Mouse (Mus musculus): ENCODE data around the gene Hist1h4i.

The Hist1h4i gene

DNA sequence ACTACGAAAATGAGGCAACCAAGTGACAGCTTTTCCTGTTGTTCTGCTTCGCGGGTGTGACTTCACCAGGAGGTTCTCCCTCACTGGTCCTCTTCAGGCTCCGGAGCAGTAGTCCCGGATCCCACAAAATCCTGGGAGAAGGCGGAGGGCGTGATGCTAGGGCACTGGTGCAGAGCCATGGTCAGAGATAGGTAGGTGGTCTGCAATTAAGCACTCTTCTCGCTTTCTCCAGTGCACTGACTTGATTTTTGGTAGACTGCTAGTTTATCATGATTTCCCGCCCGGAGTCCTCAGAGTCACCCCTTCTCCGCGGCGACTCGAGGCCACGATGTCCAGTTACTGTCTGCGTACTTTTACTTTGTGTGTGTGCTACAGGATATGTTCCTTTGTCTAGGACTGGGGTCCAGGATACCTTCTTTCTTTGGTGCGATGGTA, 26.7 kb downstream of the Hist1h4i start:
- CTCF ChIA-PET, result interaction anchor here (1.7 to 2.9 kb wide), 2 partner anchors 9 to 18 kb away, joined by 5 to 12 read pairs; no protein-coding TSS in a partner anchor

DNA sequence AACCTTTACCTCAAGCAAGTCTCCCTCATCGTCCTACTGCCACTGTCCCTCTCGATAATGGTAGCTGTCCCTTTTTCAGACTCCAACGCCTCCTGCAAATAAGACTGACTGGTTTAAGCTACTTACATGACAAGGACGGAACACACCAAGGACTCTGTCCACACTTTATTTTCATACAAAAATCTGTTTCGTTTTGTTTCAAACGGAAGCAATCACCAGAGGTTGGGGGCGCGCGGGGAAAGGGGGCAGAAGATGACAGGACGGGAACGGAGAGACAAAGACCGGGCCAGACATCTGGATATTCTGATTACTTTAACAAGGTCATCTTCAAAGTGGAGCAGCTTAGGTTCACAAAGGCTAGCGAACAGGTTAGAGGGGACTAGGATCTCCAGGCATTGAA, 27.4 kb downstream of the Hist1h4i start:
- CTCF ChIA-PET, result interaction anchor here (1.7 to 2.9 kb wide), 2 partner anchors 8 to 18 kb away, joined by 5 to 12 read pairs; no protein-coding TSS in a partner anchor

DNA sequence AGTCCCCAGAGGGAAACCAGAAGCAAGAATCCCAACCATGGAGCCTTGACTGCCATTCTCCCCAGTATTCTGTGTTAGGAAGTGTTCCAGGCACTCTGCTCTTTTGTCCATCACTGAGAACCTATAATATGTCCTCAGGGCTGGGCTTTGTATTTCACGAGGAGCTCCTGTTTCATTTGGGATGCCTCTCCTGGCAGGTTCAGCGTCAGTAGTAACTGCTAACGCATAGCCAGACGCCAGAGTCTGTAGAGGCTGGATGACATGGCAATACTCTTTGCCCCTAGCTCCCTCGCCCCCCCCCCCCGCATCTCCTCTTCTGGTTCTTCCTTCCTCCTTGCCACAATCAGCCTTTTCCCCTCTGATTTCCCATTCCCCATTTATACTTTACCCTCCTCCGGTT, 31.5 kb downstream of the Hist1h4i start, which contains the start of gene Prss16:
TSS of gene Prss16 (minus strand) at position 101 of the 400 bp plus-strand sequence.
- CTCF ChIA-PET, result no interaction called here

DNA sequence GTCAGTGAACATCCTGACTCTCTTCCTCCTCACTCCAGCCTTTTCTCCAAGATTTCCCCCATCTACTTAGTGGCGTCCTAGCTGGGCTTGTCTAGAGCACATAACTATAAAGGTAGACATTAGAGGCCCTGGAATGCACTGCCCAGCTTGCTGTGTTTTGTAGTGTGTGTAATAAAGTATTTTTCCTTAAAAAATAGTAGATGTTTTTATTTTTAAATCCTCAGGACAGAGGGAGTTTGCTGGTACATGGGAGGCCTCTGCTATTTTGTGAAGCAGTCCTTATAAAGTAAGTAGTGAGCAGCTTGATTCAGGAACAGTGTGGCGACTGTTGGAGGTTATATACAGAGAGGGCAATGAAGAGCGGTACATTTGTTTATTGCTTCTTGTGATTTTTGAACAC, 32.5 kb downstream of the Hist1h4i start:
- CTCF ChIA-PET, result no interaction called here

DNA sequence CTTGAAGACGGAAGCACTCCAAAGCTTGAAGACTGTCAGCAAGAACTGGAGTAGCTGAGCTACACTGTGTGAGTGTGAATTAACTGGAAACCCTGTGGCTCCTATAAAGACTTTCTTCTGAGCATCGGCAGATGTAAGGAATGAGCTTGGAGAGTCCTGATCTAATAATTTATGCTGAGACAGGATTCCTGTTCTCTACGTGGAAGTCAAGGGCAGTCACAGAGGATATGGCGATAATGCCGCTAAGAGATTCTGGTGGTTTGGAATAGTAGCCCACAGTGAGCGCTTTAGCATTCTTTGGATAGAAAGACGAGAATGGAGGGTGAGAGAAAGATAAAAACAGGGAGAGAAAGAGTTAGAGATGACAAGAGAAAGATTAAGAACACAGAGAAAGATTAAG, 33.3 kb downstream of the Hist1h4i start:
- CTCF ChIA-PET, result interaction anchor here (1.0 kb wide), 1 partner anchor 15 kb away, joined by 13 read pairs; no protein-coding TSS in a partner anchor

DNA sequence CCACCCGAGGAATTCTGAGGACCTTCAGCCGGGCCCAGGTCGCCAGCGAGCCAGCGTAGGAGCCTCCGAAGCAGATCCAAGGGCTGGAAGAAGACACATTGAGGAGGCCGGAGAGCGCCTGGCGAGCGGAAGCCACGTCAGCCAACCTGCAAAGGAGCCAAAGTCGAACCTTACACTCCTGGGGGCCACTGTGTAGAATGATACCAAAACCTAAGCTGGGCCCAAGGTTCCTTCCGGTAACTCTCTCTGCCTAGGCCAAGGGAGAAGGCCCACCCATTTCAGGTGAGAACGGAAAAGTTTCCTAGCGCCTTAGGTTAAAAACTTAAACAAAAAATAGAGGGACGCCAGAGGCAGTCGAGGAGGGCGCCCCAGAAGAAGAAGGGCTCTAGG, 34.0 kb downstream of the Hist1h4i start:
- CTCF ChIA-PET, result interaction anchor here (0.5 to 2.7 kb wide), 3 partner anchors 13 to 27 kb away, joined by 6 to 13 read pairs (median 10); no protein-coding TSS in a partner anchor

DNA sequence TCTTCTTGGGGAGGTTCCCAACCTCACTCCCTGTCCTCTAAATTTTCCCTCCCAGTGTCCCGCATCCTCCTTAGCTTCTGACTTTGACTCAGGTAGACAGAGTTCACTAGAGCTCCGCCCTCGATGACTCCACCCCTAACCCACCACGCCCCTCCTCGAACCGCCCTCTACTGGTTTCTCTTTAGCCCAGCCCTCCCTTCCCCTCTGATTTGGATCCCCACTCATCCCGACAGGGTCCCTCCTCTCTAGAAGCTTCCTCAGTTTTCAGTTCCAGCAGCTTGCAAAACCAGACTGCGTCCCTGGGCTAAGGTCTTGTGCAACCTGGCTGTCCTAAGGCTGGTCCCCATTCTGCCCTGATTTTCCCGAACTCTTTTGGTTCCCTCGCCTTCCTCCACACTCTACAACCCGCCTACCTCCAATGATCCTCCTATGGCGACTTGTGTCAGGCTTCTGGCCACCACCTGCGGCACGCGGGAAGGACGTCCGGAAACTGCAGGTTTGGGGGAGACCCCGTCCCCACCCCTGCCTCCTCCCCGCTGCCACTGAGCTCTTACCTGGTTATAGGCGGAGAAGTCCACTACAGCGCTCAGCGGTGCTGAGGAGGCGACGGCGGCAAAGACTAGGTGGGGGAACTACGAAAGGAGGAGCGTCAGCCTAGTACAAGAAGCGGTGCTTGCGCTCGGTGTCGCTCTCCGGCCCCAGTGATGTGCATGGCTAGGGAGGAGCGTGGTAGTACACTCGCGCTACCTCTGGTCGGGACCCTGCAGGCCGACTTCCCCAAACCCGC, 34.6 kb downstream of the Hist1h4i start:
- CTCF ChIA-PET, result interaction anchor here (0.5 to 2.7 kb wide), 5 partner anchors 8 to 32 kb away, joined by 4 to 12 read pairs (median 6); no protein-coding TSS in a partner anchor

DNA sequence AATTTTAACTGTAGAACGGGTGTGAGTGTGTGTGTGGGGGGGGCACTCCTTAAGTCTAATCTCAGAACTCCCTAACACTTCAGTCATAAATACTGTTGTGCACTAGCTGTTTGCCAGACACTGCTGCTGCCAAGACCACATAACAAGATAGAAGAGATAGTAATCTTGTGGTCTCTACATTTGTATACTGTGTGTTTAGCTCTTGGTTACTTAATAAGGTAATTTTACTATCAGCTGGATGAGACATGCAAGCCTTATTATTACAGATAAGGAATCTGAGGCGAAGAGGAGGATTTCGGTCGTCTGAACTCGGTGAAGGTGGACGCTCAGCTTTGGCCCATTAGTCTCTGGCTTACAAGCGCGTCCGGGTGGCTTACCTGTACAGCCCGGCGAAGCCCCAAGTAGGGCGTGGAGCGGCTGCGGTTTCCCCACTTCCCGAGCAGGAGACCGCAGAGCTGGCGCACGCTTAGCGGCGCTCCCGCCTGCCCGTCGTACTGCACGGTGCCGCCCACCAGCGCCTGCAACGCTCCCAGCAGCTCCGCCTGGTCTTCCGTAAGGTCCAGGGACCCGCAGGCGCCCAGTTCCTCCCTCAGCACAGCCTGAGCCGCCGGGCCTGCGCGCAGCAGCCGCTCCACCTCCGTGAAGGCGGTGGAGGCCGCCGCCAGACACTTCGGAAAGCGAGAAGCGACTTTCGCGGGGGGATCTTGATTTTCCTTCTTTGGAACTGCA, 35.4 kb downstream of the Hist1h4i start:
- CTCF ChIA-PET, result interaction anchor here (0.7 to 2.7 kb wide), 4 partner anchors 9 to 32 kb away, joined by 4 to 12 read pairs (median 6); no protein-coding TSS in a partner anchor

DNA sequence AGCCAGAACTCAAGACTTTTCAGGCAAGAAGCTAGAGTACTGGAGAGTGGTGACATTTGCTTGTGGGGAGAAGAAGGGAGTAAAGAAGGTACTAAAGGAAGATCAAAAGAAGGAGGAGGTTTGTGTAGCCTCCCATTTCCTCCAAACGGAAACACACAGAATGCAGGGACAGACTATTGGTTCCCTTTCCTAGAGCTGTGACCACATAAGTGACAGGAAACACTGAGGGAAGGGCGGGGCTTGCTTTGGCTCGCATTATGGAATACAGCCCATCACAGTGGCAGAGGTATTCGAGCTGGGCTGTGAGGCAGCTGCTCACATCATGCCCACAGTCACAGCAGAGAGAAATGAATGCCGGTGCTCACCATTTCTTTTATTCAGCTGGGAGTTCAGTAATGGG, 39.3 kb downstream of the Hist1h4i start:
- CTCF ChIA-PET, result no interaction called here

DNA sequence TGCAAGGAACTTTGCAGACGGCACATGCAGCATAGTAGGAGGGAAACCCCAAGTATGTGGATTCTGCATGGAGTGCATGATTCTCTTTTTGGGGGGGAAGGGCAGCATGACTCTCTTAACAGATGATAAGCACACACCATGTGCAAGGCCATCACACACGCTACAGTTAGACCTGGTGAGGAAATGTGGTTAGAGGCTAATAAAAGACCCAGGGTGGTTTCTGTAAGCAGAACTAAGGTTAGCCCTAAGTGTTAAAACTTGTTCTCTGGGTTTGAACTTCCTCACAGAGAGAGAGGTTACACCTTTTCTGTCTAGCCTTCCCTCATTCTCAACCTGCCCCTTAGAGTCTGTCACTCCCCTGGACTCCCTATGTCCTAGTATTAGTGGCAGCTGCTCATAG, 39.8 kb downstream of the Hist1h4i start:
- CTCF ChIA-PET, result no interaction called here

DNA sequence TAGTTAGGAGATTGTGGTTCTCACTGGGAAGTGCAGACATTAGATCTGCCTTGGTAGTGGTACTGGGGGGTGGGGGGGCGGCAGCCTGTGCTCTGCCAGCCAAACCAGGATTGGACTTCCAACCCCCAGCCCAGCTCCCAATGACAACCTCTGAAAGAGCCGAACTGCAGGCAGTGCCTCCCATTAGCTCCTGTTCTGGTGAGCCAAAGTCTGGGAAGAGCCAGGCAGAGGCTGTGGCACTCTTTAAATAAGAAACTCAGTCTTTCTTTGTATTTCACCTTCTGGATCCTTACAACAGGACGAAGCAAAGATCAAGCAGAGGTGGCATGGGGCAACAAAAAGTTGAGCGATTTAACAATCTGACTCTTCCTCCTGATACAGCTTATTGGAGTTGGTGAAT, 42.0 kb downstream of the Hist1h4i start:
- CTCF ChIA-PET, result no interaction called here

DNA sequence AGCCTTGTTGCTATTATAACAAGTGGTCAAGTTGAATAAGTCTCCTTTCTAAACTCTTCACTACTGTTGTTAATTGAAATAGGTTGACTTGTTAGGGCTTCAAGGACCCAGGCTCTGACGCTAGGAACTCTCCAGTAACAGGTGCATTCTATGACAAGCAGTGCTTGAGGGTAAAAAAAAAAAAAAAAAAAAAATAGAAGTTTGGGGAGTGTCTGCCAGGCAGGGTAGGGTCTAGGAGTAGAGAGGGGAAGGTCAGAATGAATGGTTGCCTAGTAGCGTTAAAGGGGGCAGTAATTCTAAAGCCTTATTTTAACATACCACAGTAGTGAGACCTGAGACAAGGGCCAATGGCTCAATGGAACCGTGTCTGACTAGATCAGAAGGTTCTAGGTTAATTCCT, 42.8 kb downstream of the Hist1h4i start:
- CTCF ChIA-PET, result no interaction called here

DNA sequence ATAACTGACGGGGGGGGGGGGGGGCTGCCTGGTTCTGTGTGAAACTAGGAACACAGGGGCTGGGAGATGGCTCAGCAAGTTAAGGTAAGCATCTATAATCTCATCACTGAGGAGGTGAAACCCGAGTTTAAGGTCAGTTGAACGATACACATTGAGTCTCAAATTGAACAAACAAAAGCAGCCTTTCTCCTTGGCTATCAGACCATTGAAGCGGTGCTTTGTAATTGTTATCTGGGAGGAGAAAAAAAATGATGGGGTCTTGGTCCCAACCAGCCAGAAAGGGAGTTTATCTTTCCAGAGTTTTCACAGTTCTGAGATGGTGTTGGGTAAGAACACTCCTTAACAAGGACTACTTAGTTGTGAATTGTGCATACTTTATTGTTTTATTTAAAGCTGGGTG, 43.3 kb downstream of the Hist1h4i start:
- CTCF ChIA-PET, result no interaction called here

DNA sequence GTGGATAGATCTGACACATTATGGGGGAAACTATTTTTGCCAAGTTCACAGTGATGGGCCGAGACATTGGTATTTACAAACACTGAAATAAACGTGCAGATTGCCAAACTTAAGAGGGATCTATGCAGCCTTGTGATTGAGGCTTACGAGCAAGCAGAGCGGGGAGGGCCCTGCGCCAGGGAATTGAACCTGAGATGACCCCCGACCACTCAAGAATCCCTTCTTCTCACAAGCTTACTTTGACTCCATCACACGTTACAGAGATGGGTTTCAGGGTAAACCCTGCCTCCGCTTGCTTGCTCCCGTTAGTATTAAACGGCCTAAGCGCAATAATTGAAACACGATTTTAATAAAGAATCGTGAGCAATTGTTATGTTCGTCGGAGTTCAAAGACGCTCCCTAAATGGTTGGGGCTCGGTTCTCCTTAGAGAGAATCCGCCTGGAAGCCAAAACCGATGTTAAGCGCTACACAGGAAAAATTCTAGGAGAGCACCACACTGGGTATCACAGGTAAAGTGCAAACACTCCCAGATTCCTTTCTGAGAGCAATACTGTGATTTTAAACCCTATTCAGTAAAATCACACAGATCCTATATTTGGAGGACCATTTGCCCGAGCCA, 43.9 kb downstream of the Hist1h4i start:
- CTCF ChIA-PET, result no interaction called here

DNA sequence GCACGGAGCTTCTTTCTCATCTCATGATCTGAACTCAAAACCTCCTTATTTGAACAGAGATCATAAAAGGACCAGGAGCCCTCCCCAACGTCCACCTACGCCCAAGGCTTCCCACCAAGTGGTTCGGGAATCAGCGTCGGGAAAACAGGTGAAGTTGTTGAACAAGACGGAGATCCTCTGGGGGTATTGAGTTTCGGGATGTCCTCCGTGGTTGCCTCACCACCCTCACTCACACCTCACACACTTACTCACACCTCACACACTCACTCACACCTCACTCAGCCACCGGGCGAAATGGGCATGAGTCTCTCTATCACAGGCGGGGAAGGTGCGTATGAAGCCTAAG, 44.3 kb downstream of the Hist1h4i start:
- CTCF ChIA-PET, result no interaction called here

DNA sequence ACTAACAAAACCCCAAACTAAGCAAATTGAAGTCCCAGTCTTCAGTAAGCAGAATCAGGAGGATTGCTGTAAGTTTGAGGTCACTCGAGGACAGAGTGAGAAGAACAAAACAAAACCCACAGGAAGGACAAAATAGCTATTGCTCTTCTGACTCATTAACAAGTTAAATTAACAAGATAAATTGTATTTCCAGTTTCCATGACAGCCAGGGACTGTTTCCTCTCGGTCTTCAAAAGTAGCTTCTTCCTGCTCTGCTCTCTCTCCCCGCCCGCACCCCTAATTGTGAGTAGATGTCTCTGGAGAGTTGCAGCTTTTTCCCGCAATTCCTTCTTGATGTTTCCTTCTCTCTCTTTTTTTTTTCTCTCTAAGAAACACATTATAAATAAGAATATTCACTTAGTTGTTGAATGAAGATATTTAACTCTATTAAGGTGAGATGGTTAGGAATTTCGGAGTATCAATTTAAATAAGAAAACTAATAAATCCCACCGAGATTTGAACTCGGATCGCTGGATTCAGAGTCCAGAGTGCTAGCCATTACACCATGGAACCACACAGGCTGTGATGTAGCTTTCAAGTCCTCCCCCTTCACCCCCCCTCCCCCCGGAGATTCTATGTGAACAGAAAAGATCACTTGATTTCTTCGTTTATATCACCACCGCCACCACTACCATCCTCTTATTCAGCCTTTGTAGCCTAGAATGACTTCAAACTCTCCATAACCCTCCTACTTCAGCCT, 44.9 kb downstream of the Hist1h4i start:
- CTCF ChIA-PET, result interaction anchor here (1.1 kb wide), 1 partner anchor 18 kb away, joined by 5 read pairs; no protein-coding TSS in a partner anchor

DNA sequence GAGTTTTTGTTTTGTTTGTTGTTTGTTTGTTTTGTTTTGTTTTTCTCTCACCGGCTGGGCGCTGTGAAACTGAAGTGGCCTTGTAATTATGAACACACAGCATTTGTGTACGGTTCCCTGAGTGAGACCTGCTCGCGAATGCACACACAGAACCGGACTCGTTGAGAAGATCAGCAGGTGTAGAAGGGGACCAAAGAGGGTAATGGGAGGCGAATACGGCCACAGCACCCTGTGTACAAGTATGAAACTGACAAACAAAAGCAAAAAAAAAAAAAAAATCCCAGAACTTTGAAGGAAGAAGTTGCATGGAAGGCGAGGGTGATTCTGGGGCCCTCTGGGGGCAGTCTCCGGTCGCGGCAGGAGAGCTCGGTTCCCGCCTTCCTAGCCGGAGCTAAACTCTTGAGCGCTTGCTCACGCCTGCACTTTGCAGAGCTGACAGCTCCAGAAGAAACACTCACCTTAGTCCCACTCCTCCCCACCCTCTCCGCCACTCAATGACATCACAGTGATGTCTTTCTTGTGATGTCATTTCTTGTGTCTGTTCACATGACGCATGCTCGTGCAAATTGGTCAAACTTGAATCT, 45.7 kb downstream of the Hist1h4i start:
- CTCF ChIA-PET, result interaction anchor here (0.7 to 1.1 kb wide), 2 partner anchors 19 to 265 kb away, joined by 4 to 5 read pairs; no protein-coding TSS in a partner anchor

DNA sequence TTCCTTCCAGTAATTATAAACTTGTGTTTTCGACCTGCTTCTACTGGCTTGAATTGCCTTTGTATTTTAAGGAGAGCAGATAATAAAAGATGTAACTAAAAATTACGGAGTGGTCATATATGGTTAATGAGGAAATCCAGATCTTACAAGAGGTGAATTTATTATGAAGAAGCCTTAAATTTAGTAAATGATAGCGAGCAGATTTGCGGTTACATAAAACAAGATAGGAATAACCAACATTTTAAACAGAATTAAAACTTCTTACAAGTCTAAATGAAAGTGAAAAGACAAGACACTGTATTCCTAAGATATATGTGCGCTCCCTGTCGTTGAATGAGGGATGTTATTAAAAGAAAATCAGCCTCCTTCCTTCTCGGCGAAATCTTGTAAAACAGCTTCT, 46.3 kb downstream of the Hist1h4i start:
- CTCF ChIA-PET, result interaction anchor here (0.7 kb wide), 1 partner anchor 265 kb away, joined by 4 read pairs; no protein-coding TSS in a partner anchor

DNA sequence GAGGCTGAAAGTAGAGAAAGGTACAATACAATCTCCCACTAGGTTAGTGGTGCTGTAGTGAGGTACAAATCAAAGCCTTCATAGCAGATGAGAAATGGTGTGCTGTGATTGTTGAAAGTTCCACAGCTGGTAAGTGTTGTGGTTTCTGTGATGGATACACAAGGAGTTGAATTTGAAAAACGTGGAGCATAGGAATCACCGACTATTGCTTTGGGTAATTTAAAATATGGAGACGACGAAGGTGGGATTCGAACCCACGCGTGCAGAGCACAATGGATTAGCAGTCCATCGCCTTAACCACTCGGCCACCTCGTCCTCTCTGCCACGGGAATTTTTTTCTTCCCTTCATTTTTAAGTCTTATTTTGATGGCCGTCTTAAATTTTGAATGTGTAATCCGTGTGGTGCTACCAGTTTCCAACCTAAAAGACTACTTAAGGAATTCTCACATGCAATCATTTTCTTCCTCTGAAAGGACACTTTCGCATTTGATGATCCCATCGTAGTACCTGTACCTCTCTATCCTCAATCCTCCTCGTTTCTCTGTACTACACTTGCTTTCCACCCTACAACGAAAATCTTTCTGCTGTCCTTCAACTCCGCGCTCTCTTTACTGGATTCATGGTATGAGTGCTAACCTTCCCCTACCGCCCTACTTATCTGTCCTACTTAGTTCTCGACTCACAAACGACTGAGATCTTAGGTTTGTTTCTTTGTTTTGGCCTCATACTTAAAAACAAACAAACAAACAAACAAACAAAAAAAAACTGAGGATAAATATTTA, 47.0 kb downstream of the Hist1h4i start:
- CTCF ChIA-PET, result interaction anchor here (1.6 kb wide), 1 partner anchor 13 kb away, joined by 4 read pairs; the partner anchor contains the start of gene Pom121l2

DNA sequence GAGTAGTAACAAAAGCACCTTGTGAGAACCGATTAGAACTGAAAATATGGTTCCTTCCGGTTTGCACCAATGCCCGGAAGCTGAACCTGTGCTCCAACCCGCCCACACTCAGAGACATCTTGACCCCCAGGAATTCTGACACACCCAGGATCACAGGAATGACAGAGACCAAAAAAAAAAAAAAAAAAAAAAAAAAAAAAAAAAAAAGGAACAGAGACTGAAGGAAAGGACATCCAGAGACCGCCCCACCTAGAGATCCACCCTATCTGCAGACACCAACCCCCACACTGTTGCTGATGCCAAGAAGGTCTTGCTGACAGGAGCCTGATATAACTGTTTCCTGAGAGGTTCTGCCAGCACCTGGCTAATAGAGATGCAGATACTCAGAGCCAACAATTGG, 48.6 kb downstream of the Hist1h4i start:
- CTCF ChIA-PET, result interaction anchor here (0.6 to 1.6 kb wide), 4 partner anchors 12 to 532 kb away, joined by 3 to 13 read pairs (median 5); partner anchors contain the start of gene Pom121l2

All from spleen, embryonic (tissue).